Mouse (Mus musculus) mouse trophoblast stem cell (cell line): ENCODE measurements around the gene Fnip1.

ENCODE experiments used
- in situ Hi-C, 2 experiments: fragments of 300-500 bp; cut with MseI, MboI; formaldehyde crosslinking; loops; 2 replicates in 1 of 2; 3 replicates in 1 of 2; pipeline ENCODE4 v1.15.1; 2025

Gene Fnip1

DNA sequence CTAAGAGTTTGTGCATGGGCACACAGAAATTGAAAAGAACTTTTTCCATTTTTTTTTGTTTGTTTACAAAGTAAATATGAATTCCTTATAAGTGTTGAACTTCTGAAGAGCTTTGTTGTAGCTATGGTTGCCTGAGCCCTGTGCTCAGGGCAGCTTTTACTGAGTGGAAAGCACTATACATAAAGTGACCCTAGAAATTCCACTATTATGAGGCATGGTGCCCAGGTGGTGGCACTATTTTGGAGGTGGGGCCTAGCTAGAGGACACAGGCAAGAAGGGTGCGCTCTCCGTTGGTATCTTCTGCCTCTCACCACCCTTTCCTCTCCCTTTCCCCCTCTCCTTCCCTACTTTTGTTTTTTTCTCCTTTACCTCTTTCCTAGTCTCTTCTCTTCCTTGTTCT is 18.9 kb downstream of the Fnip1 start:
- in situ Hi-C loops, result no loop called here

DNA sequence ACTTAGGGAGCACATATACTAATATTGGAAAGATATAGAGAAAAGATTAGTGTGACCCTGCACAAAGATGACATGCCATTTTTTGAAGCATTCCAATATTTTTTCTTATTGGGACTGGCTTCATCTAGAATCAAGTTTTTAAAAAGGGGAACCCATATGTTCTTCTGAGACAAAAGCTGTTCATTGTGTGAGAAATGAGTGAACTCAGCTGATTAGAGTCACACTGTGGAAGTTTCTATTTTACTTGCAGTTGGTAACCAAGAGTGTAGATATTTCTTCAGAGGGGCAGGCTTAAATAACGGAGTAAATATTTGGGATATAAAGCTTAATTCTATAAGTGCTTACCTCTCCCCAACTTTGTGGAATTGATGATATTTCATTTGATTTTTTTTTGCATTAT is 20.2 kb downstream of the Fnip1 start:
- in situ Hi-C loops, result no loop called here

DNA sequence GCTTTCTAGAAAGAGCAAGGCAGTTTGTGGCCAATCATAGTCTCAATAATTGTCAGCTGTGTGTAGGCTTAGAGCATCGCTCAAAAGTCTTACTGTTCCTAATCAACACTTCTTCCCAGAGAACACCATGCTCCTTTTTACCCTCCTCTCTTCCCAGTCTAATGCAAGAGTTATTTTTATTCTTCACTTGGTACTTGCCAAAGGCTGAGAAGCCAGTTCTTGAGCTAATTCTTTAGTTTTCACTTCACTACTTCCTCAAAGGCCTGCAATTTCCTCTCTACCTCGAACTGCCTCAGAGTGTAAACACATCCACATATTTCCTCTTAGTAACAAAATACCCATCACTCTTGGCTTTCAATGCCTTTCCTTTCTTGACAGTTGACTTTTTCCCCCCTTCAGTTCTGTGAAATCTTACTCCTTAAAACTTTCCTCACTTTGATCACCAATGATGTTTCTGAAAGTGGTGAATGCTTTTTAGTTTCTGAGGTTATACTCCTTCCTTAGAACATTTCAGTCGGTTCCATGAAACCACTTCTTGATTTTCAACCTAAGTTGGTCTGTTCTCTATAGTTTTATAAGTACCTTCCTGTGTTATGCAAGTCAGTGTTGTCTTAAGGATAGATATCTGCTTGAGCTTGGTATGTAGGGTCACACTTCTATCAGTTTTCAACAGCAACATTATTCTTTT is 26.7 kb downstream of the Fnip1 start:
- in situ Hi-C loops, result no loop called here

- in situ Hi-C loops, result no loop called here
Measured at GRCm38 (mm10) chr11:54472231-54472630, 34.2 kb downstream of the Fnip1 start.

DNA sequence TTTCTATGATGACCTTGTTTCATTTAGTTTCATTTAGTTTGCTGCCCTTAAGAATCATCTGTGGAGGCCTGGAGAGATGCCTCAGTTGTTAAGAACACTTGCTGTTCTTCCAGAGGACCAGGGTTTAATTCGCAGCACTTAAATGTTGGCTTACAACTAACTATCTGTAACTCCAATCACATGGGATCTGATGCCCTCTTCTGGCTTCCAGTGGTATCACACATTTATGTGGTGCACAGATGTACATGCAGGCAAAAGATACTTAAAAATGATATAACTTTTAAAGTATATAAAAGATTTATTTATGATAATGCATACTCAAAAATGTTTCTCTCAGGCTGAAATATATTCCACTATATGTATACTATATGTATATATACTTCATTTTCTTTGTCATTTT is 40.4 kb downstream of the Fnip1 start:
- in situ Hi-C loops, result no loop called here

DNA sequence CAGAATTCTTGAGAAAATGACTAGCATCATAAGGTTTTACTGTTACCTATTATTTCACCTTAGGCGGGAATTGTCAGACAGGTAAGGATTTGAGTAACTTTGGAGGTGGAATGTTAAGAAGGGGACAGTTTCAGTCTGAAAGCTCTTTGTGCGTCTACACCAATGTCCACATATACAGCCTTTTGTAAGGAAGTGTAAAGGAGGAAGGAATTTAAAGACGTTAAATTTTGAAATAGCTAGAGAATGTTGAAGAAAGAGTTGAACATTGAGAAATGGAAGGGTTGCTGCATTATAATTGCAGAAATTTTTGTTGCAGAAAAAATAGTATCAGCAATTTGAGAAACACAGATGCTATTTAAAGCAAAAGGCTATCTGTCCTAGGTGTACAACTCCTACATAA is 48.0 kb downstream of the Fnip1 start:
- in situ Hi-C loops, result no loop called here

DNA sequence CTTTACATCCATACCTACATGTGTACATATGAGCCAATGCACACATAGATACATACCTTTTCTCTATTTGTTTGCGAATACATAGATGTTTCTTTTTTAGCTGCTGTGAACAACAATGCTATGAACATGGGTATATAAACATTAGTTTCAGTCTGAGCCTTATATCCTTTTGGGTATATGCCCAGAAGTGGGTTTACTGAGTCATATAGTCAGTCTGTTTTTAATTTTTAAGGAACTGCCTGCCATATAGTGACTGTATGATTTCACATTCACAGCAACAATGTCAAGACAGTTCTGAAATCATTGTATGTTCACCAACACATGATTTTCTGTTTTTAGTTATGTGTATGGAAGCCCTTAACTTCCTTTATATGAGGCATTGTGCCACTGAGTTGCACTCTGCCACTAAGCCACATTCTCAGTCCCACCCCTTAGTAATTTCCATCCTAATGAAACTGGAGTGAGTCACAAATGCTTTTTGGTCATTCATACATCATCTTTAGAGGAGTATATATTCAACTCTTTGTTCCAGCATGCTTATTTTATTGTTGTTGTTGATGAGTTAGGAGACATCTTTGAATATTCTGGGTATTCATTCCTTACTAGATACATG is 54.1 kb downstream of the Fnip1 start:
- in situ Hi-C loops, result no loop called here

DNA sequence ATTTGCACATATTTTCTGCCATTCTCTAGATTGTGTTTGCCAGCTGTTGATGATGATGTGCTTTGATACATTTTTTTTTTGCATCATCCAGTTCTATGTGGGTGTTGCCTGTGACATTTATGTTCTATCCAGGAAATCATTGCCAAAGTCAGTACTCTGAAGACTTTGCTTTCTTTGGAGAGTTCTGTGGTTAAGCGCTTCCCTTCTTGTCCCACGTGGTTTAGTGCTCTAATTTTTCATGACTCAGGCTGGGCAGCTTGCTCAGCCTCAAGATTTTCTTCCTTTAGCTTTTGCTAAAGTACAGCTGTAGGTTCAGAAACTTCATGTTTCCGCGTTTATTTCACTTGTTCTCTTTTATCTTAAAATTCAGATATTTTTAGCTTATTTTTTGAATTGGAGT is 54.6 kb downstream of the Fnip1 start:
- in situ Hi-C loops, result no loop called here

DNA sequence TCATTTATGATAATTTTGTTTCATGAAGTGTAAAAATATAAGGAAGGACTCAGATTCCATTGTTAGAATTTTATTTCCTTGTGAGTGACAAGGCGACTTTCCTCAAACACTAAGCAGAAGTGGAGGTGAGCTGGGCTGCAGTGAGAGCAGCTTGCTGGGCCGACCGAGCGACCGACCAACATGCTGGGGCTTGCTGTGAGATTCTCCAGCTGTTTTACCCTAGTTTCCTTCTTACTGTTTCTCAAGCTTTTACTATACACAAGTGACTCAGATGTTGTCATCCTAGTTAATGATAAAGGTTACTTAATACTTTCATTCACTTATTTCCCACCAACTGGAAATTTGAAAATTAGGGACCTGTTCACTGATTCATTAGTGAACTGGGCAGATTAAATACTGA is 61.8 kb downstream of the Fnip1 start:
- in situ Hi-C loops, result no loop called here

DNA sequence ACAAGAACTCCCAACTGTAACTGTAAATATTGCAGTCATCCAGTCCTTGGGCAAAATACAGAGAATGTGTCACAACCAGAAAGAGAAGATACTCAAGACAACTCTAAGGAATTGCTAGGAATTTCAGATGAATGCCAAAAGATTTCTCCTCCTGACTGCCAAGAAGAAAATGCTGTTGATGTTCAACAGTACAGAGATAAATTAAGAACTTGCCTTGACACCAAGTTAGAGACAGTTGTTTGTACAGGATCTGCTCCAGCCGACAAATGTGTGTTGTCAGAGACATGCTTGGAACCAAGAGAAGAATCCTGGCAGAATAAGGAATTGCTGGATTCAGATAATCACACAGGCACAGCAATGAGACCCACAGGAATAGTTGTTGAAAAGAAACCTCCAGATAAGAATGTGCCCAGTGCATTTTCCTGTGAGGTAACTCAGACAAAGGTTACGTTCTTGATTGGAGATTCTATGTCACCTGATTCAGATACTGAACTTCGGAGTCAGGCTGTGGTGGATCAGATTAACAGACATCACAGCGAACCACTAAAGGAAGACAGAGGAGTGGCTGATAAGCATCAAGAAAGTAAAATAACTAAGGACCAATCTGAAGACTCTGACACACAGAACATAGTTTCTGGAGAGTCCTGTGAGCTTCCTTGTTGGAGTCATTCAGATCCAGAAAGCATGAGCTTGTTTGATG is 64.7 kb downstream of the Fnip1 start:
- in situ Hi-C loops, result no loop called here

- in situ Hi-C loops, result no loop called here
Measured at GRCm38 (mm10) chr11:54513584-54513983, 75.6 kb downstream of the Fnip1 start.

GRCm38 (mm10) chr11:54521927-54522528 is 84.0 kb downstream of the Fnip1 start:
- in situ Hi-C loops, result no loop called here

DNA sequence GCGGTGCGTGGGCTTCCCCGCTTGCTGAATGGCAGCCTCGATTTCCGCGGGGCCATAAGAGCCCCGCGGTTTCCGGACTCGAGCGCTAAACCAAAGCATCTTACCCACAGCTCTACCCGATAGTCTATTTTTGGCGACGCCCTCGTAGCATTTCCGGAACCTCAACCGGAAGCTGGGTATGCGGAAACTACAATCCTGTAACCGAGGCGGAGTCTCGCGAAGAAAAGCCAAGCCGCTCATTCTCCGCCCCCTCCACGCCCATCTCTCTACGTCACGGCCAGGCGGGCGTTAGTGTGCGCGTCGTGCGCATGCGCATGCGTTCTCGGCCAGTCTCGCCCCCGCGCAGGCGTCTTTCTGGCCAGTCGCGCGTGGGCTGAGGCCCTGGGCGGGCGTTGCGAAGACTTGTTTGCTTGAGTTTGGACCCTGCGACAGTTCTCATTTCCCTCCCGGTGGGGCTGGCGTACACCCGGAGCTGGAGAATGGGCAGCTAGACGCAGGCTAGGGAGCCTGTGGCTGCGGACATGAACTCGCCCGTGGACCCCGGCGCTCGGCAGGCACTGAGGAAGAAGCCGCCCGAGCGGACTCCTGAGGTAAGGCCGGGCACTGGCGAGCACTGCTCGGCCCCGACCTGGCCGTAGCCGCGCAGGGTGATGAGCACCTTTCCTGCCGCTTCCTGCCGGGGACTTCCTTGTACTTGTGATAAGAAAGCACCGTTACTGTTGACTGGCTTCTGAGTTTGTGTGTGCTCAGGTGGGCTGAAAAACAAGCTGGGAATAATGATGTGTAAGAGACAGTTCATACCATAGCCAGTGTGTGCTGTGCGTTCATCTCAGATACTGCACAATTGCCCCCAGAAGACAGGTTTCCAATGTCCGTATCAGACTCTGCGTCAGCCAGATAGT is 84.8 kb downstream of the Fnip1 start, which contains the start of gene Rapgef6:
Gene Rapgef6, plus strand, starts transcription at position 319 of the 902 bp plus-strand sequence.
- in situ Hi-C loops, result no loop called here

DNA sequence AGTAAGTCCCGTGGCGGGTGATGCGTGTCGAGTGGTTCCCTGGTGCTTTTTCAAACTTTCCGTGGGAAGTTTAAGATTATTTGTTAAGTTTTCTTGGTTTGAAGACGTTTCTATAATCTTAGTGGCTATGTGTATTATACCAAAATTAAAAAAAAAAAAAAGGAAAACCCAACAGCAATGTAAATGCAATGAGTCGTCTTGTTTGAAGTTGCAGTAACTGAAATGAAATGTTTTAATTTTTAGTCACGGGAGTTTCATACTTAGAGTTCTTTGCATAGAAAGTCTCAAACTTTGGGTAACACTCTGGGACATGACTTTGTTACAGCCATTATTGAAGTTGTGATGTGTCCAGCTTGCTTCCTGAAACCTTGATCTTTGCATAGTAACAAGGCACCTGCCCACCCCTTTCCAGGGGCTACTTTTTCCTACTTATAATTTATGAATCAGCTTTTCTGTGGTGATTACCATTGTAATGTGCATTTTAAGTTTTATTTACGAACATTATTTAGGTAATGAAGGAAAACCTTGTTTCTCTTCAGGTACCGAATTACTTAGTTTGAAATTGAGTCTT is 85.5 kb downstream of the Fnip1 start:
- in situ Hi-C loops, result no loop called here

GRCm38 (mm10) chr11:54528002-54528401 is 90.0 kb downstream of the Fnip1 start:
- in situ Hi-C loops, result no loop called here

DNA sequence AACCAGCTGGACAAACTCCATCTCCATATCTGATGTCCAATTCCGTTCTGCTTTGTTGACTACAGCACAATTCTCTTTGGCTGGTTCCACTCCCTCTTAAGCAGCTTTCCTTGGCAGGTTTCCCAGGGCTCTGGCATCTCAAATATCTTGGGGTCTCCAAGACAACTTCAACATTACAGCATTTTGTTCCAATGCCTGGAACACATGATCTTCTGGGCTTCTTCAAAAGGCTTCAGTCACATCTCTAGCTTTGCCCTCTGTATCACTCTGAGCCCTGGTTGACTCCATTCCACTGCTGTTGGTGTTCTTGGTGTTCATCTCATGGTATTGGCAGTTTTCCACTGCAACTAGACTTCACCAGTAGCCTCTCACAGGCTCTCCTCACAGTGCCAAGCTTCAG is 92.4 kb downstream of the Fnip1 start:
- in situ Hi-C loops, result no loop called here

DNA sequence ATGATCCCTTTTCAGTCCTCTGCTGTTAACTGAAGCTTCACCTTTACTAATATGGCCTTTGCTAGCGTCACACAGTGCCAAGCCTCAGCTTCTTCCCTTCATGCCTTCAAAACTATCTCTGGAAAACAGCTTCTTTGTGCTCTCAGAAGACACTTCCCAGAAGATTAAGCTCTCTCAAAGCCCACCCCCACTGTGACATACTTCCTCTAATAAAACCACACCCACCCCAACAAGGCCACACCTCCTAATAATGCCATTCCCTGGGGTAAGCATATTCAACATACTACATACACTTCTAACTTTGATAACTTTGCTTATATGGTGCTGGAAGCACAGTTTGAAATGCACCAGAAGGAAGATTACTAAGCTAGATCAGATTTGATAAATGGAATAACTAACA is 92.9 kb downstream of the Fnip1 start:
- in situ Hi-C loops, result no loop called here

- in situ Hi-C loops, result no loop called here
Measured at GRCm38 (mm10) chr11:54533834-54534233, 95.8 kb downstream of the Fnip1 start.

GRCm38 (mm10) chr11:54534871-54535270 is 96.9 kb downstream of the Fnip1 start:
- in situ Hi-C loops, result no loop called here

GRCm38 (mm10) chr11:54539031-54539430 is 101.0 kb downstream of the Fnip1 start:
- in situ Hi-C loops, result no loop called here

DNA sequence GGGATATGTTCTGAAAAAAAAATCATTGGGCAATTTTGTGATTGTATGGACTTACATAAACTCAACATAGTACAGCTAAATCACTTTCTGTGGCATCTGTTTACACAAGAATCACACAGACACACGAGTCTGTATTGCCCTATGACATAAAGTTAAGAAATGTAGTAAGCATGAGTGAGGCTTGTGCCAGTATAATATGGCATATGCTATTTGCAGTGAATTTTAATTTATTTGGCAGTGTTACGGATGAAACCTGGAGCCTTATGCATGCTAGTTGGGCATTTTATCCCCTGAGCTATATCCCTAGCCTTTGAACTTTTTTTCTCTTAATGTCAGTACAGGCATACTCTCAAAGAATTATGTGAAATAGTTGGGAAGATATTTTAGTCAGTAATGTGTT is 101.5 kb downstream of the Fnip1 start:
- in situ Hi-C loops, result no loop called here
